Mouse (Mus musculus) NIH3T3 (cell line): ENCODE results near the gene Nebl.
"Not testable (repeated sequence)": the region's sequence is repeated elsewhere in the genome, so short reads cannot be mapped to it uniquely, and the experiment has no call there.

Source experiments
- DNase-seq: peaks from one replicate; pipeline ENCODE4 v3.0.0-alpha.2; 2012; ENCODE audit warnings: low read depth

Gene Nebl

GRCm38 (mm10) chr2:17396235-17396634 lies 335.0 kb downstream of the Nebl start:
- DNase-seq, result no peak

- no peak for DNase-seq
Measured at GRCm38 (mm10) chr2:17391389-17391788, 339.9 kb downstream of the Nebl start.

- no peak for DNase-seq
Measured at GRCm38 (mm10) chr2:17390513-17391200, 340.6 kb downstream of the Nebl start.

- DNase-seq, result no peak
Measured at GRCm38 (mm10) chr2:17389886-17390285, 341.4 kb downstream of the Nebl start.

- no peak for DNase-seq
Measured at GRCm38 (mm10) chr2:17389379-17389778, 341.9 kb downstream of the Nebl start.

- DNase-seq, result no peak
Measured at GRCm38 (mm10) chr2:17382227-17382626, 349.0 kb downstream of the Nebl start.

GRCm38 (mm10) chr2:17375916-17376315 lies 355.3 kb downstream of the Nebl start:
- DNase-seq, result no peak

- DNase-seq, result no peak
Measured at GRCm38 (mm10) chr2:17365671-17366070, 365.6 kb downstream of the Nebl start.

GRCm38 (mm10) chr2:17364971-17365548 lies 366.2 kb downstream of the Nebl start:
- no peak for DNase-seq

- no peak for DNase-seq
Measured at GRCm38 (mm10) chr2:17363337-17364216, 367.7 kb downstream of the Nebl start.

GRCm38 (mm10) chr2:17362181-17362580 lies 369.1 kb downstream of the Nebl start:
- DNase-seq, result no peak

GRCm38 (mm10) chr2:17344643-17345042 lies 386.6 kb downstream of the Nebl start:
- DNase-seq, result no peak

- DNase-seq, result no peak
Measured at GRCm38 (mm10) chr2:17335451-17335850, 395.8 kb downstream of the Nebl start.

- no peak for DNase-seq
Measured at GRCm38 (mm10) chr2:17326590-17326989, 404.7 kb downstream of the Nebl start.

GRCm38 (mm10) chr2:17316850-17317249 lies 414.4 kb downstream of the Nebl start:
- DNase-seq, result no peak

- no peak for DNase-seq
Measured at GRCm38 (mm10) chr2:17301379-17301778, 429.9 kb downstream of the Nebl start.

GRCm38 (mm10) chr2:17297496-17297895 lies 433.8 kb downstream of the Nebl start:
- DNase-seq, result no peak

- not testable (repeated sequence) for DNase-seq
Measured at GRCm38 (mm10) chr2:17295257-17295656, 436.0 kb downstream of the Nebl start.
